Mouse (Mus musculus) G1E-ER4 (cell line): ENCODE results near the gene Emcn. TPM values are rescaled to one million over a fixed set of nuclear protein-coding genes. Genes with fewer than 3 reads are reported as not detected.

Source experiments
- GATA1 ChIP-seq: IDR thresholded peaks from one replicate; pipeline ENCODE4 v1.8.0; 2012; ENCODE audit warnings: low read length, inconsistent platforms
- polyA plus RNA-seq: library from polyadenylated mRNA; stranded (reverse); fragments of >175 nt; gene quantifications from 2 replicates; pipeline ENCODE4 v1.2.3, GENCODE M21; 2012

Gene Emcn
- polyA plus RNA-seq, 1 experiment, result not detected

DNA sequence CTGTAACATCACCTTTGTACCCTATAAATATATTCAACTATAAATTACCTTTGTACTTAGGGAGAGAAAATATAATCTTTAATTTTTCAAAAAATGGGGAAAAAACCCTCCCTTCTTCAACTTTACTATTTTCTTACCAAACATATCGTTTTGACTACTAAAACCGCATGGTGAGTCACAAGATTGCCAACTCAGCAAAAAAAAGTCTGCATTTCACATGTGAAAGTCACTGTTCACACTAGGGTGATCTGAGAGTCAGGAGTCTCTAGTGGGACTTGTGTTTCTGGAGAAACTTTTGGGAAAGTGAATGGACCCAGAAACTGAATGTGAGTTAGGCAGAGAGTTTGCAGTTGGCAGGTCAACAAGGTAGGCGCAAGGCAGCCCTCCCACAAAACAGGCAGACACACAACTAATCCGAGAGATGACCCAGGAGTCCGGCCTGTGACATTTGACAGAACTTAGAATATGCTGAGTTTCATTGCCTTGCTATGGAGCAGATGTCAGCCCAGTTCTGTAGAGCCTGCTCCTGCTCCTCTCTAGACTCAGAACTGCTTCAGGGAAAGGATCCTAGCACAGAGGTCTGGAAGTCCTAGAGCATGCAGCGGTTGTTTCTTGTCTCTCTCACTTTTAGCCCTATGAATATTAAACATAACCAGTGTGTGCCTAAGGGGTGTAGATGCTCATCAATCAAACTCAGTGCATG, 26.4 kb downstream of the Emcn start:
- no peak for TF ChIP-seq GATA1

DNA sequence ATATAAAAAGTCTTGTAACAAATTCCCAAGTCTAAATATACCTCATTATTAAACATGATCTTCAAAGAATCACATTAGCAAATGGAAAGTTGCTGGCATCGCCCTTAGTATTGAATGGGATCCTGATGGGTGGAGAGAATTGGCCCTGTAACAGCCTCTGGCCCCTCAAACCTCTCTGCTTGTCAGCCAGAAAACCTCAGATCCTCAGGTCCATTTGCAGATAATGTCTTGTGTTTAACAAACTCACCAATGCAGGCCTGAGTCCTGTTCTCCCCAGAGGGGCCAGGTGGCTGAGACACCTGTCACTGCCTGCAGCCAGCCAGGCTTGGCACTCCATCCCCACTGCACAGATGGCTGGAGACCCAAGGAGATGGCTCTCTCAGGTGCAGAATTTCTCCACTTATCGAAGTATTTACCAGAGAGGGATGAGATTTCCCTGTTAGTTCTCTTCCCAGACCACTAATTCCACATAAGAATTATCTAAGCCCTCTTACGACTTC, 27.0 kb downstream of the Emcn start:
- TF ChIP-seq GATA1, result no peak

DNA sequence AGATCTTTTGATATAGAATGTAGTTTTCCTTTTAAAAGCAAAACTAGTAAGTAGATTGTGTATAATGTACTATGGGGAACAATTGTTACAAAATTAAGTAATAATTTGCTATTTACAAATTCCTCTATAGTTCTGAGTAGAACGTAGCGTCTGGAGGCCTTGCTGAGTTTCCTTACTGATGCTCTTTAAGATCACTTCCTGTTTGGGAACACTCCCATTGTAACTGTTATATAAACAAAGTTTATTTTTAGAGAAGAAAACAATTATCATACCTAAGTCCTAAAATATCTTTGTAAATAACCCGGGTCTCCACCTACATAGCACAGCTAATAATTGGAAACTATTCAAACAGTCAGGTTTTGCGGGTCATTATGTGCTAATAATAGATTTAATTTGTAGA, 32.0 kb downstream of the Emcn start:
- no peak for TF ChIP-seq GATA1

DNA sequence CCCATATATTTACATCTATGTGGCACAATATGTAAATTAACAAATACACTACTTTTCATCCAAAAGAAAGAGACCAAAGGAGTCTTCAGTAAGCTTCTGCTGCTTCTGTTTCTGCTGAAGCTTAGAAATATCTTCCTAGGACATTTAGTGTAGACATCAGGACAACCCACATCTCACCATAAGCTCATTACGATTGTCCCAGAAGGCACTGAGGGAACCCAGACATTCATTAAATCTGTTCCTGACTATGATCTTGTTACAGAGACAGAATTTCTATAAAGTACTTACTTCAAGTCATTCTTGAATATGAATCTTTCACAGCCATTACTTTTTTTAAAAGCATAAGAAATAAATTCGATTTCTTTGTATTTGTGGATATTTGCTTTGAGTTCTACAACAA, 41.4 kb downstream of the Emcn start:
- no peak for TF ChIP-seq GATA1

DNA sequence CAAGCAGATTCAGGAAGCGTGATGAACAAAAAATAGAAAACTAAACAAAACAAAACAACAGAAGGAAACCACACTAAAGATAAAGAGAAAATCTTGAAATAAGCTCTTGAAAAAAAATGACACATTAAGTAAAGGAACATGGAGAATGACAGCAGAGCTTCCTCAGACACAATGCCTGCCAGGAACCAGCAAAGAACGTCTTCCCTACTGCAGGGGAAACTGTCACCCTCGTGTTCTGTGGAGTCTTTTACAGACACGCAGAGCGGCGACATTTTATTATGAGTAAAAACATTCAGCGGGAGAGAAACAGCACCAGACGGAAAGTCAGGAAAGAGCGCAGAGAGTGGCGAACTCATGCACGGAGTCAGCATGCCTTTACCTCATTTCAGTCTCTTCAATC, 54.7 kb downstream of the Emcn start:
- TF ChIP-seq GATA1, result no peak

DNA sequence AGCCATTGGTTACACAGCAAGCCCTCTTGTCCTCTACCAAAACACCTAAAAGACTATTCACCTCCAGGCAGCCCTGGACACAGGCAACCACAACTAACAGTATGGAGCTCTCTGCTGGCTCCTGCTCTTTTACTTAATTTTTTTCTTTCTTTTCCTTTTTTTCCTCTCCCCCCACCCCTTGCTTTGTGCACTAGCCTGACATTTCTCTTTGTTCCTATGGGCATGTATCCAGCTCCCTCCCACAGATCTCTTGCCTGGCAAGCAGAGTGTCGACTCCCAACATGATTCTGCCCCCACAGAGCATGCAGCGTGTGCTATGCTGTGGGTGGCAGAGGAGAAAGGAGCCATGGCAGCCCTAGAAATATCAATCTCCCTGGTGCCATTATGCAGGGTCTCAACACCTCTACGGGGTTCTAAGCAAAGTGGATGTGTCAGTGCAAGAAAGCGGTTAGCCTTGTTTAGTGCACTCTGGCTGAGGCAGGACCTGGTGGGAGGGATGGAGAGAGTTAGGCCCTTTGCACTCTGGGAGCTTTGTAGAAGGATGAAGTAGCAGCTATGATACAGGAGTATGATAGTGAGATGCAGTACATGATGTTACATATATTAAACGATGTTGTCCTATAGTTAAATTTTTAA, 74.7 kb downstream of the Emcn start:
- TF ChIP-seq GATA1, result no peak

DNA sequence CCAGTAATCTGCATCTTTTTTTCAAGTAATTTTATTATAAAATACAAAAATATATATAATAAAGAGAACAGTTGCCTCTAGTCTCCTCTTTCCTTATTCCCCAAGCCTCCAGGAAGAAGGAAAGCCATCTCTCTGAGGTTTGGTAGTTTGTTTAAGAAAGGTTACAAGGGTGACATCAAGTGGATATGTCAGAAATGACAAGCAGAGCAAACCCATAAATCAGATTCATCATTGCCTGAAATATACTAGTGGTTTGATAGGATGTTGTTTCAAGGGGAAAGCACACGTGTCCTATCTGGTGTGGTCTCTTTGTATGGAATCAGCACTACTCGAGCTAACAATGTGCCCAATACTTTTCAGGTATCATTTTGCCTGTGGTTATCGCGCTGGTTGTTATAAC, 77.8 kb downstream of the Emcn start:
- TF ChIP-seq GATA1, result no peak

DNA sequence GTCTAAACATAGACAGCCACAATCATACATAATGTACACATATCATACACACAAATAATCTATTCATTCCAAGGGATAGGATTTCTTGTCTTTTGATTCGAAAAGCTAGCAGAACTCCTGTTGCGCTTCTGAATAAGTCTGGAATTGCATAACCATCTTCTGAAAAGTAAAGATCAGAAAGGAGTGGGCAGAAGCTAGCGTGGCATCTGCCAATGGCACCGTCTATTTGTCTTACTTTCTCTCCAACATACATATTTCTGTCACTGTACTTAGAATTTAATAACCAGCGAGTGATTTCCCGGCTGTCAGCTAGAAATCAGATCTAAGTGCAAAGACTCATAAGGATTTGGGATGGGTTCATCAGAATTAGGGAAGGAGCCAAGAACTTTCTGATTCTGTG, 88.6 kb downstream of the Emcn start:
- TF ChIP-seq GATA1, result no peak

DNA sequence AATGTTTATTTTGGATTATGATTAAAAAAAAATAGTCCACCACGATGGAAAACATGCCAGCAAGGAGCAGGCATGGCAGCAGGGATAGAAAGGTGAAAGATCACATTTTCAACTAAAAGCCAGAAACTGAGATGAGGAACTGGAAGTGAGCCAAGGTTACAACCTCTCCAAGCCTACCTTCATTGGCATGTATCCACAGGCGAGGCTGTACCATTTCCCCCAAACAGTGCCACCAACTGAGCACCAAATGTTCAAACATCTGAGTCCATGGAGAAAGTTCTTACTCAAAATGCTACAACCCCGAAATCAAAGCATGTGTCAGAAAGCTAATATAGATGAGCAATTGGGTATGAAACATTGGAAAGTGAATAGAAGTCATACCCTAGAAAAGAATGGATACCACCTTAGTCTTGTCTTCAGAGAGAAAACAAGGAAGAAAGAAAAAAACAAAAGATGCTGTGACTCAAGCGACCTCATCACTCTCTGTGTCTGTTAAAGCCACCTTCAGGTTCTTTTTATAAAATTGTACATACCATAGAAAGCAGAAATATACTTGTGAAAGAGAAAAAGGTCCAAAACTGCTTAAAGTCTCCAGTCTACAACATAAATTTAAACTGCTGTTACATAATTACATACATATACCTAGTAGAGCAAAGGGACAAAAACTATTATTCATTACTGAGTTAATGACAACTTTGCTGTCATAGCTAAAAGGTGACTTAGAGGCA, 124.2 kb downstream of the Emcn start:
- TF ChIP-seq GATA1, result no peak

DNA sequence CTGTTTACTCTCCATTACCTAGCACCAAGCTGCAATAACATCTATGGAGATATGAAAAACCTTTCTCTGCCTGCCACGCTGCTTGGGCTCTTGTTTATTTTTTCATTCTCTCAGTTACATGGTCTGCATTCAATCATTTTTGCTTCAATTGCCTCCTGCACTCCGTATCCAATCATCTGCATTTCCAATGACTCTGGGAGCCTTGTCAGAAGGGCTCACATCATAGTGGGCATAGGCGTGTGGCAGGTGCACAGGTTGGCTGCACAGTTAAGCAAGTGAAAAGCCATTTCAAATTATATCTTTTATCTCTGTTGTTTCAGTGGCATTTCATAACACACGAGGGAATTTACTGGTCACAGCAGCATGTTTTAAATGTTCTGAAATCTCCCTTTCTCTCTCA, 125.1 kb downstream of the Emcn start:
- no peak for TF ChIP-seq GATA1

DNA sequence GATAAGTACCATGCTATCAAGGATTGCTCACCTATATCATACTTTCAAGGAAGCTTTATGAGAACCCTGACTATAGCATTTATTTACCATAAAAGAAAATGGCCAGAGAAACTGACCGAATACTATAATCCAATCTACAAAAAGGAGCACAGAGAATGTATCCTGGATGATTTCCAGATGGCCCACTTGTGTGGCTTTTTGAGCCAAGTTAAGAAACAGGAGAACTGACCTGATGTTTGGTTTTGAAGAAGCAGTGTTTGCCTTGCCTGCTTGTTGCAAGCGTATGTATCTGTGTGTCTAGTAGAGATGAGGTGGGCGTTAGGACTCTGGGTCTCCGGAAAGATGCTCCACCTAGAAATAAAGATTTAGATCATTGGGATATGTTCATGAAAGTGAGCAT, 125.9 kb downstream of the Emcn start:
- no peak for TF ChIP-seq GATA1

DNA sequence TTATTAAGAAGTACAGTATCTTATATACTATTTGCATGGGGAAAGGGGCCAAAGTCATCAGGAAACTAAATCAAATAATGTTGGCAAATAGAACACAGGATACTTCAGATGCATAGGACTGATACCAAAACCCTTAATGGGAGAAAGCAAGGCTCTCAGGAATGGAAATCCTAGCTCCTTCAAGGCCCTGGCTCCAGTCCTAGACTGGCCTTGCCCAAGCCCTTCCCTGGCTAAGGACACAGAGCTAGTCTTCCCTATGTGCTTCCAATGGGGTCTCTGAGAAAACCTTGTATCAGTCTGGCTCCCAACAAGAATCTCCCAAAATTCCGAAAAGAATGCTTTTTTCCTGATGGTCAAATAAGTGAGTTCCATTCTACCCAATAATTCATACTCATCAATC, 126.5 kb downstream of the Emcn start:
- no peak for TF ChIP-seq GATA1

DNA sequence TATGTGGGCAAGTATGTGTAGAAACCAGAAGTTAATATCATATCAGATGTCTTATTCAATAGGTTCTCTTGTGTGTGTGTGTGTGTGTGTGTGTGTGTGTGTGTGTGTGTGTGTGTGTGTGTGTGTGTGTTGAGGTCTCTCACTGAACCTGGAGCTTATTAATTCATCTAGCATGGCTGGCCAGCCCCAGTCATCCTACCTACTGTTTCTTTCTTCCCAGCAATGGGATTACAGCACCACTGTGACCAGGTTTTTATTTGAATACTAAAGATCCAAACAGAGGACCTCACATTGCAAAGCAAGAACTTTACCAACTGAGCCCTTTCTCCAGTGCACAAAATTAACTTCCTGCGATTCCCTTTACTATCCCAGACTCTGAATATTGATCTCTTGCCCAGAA, 131.3 kb downstream of the Emcn start:
- TF ChIP-seq GATA1, result no peak

DNA sequence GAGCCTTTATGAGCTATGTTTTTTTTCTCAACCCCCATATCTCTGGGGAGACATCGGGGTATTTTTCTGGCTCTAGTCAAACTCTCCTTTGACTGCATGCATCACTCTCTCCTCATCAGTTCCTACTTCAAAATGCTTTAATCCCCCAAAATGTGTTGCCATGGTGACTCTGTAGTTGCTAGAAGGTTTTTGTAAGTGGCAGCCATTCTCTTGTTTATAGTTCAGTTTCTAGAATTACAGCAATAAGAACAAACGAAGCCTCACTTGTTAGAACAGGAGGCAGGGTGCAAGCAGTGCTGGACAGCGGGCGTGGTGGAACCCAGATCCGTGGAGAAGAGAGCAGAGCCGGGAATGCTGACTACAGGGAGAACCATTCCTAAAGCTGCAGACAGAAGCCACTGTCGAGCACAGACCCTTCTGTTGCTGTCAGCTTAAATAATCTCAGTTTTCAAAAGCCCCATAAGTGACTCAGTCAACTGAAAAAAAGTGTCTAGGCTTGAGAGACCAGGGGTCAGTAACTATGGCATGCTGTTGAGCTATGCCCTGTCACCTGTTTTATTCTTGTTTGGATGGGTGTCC, 139.0 kb downstream of the Emcn start:
- no peak for TF ChIP-seq GATA1

DNA sequence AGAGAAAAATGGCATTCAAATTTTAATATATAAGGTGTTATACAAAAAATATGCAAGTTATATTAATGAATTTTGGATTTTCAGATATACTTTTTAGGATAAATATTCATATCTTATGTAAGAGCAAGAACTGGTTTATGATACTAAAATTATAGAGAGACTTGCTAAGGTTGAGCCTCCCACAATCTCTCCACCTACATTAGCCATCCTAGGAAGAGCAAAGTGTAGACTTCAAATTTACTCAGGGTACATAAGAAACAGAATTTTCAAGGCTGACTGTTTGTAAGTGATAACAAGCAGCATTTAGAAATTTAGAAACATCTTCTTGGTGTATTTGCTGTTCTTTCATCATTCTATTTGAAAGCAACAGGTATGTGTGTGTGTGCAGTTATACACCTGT, 140.3 kb downstream of the Emcn start:
- no peak for TF ChIP-seq GATA1
